Comparison of ENCODE assay signal across 9 mouse cellular contexts in genomic region chr2:70509021-70509632, GRCm38 (mm10). TPM values are rescaled to one million over a fixed set of nuclear protein-coding genes. Genes with fewer than 3 reads are reported as not detected.
DNase-seq lines count a peak whose midpoint lies in the region; ATAC-seq and TF ChIP-seq lines count a peak whose summit lies in the region.
"Had no signal": no experiment of that assay in that cellular context is flagged by ENCODE, and none has a peak within 500 bp of the region (broad histone marks: within the 10 kb centered on the region; RNA-seq: fewer than 3 reads in every experiment).

No protein-coding gene starts in this region.

- peak overlapping the region; percentile 81 for H3K4me2 ChIP-seq in forebrain, embryonic 12.5 days
- peak overlapping the region; percentile 96 for H3K4me2 ChIP-seq in heart, embryonic 15.5 days
- peak overlapping the region; percentile 67 for H3K4me2 ChIP-seq in liver, embryonic 13.5 days
- H3K4me2 ChIP-seq in neural tube, embryonic 12.5 days (replicated peaks) = peak overlapping the region; percentile 90
- H3K4me2 ChIP-seq in stomach, postnatal 0 days (replicated peaks; ENCODE audit: low read depth) = peak overlapping the region; percentile 88

- WGBS in forebrain, embryonic 12.5 days = under 1% methylated on average over 50 of the region's 56 CpGs
- WGBS in heart, embryonic 15.5 days = under 1% methylated on average over 56 of the region's 56 CpGs
- WGBS in liver, embryonic 13.5 days (ENCODE audit: insufficient replicate concordance) = under 1% methylated on average over 56 of the region's 56 CpGs
- WGBS in neural tube, embryonic 12.5 days = under 1% methylated on average over 56 of the region's 56 CpGs
- WGBS in stomach, postnatal 0 days = under 1% methylated on average over 55 of the region's 56 CpGs

- H3K36me3 ChIP-seq in forebrain, embryonic 12.5 days (replicated peaks) = no peaks in the 10 kb centered on the region
- H3K36me3 ChIP-seq in heart, embryonic 15.5 days = no peaks in the 10 kb centered on the region
- no peaks in the 10 kb centered on the region for H3K36me3 ChIP-seq in liver, embryonic 13.5 days
- no peaks in the 10 kb centered on the region for H3K36me3 ChIP-seq in neural tube, embryonic 12.5 days
- H3K36me3 ChIP-seq in stomach, postnatal 0 days (ENCODE audit: control insufficient read depth, insufficient read depth, low read length) = no peaks in the 10 kb centered on the region
- H3K36me3 ChIP-seq: G1E had no signal

- peak; percentile 96 for ATAC-seq in forebrain, embryonic 12.5 days (ENCODE audit: low FRiP score)
- ATAC-seq in heart, embryonic 15.5 days (replicated peaks; ENCODE audit: insufficient number of reproducible peaks, insufficient read depth, low FRiP score, low read depth) = peak; percentile 93
- peak; percentile 68 for ATAC-seq in liver, embryonic 13.5 days (ENCODE audit: low read depth)
- peak; percentile 97 for ATAC-seq in neural tube, embryonic 12.5 days (ENCODE audit: low FRiP score, low read depth)
- peak; percentile 95 for ATAC-seq in stomach, postnatal 0 days (ENCODE audit: low FRiP score, low TSS enrichment)

- peak overlapping the region; percentile 50 for H3K4me3 ChIP-seq in forebrain, embryonic 12.5 days (replicated peaks)
- peak overlapping the region; percentile 72 for H3K4me3 ChIP-seq in heart, embryonic 15.5 days
- H3K4me3 ChIP-seq in liver, embryonic 13.5 days (replicated peaks) = peak overlapping the region; percentile 50
- H3K4me3 ChIP-seq in neural tube, embryonic 12.5 days = peak overlapping the region; percentile 47
- peak overlapping the region; percentile 61 for H3K4me3 ChIP-seq in stomach, postnatal 0 days (ENCODE audit: low read depth, low read length)

- peak; percentile 53 for DNase-seq in 3T3-L1 (ENCODE audit: low read depth, low spot score)
- DNase-seq in brain, embryonic 18.5 days (ENCODE audit: low read depth, low spot score) = peak; percentile 42
- peak; percentile 94 for DNase-seq in kidney, postnatal 14 days
- peak; percentile 13 for DNase-seq in liver, embryonic 13.5 days
- peak; percentile 84 for DNase-seq in stomach, postnatal 0 days (ENCODE audit: low spot score)

- H3K27ac ChIP-seq in forebrain, embryonic 12.5 days = 0 out of 2 replicates have a peak overlapping the region, but pooled peaks have one; percentile 15
- peak overlapping the region; percentile 43; the same call in 1 of the 2 replicates for H3K27ac ChIP-seq in heart, embryonic 15.5 days
- H3K27ac ChIP-seq in liver, embryonic 13.5 days = no peak overlapping the region
- H3K27ac ChIP-seq in neural tube, embryonic 12.5 days = no peak overlapping the region
- peak overlapping the region; percentile 18; the same call in 1 of the 2 replicates for H3K27ac ChIP-seq in stomach, postnatal 0 days (replicated peaks)

- 0 out of 2 replicates have a peak, but pooled peaks cover 8% of the 10 kb centered on the region for H3K27me3 ChIP-seq in forebrain, embryonic 12.5 days
- H3K27me3 ChIP-seq in heart, embryonic 15.5 days = 0 out of 2 replicates have a peak, but pooled peaks cover 5% of the 10 kb centered on the region
- peaks cover 33% of the 10 kb centered on the region for H3K27me3 ChIP-seq in liver, embryonic 13.5 days
- no peaks in the 10 kb centered on the region for H3K27me3 ChIP-seq in neural tube, embryonic 12.5 days (replicated peaks)
- no peaks in the 10 kb centered on the region for H3K27me3 ChIP-seq in stomach, postnatal 0 days (ENCODE audit: control insufficient read depth, insufficient read depth, low read length)

- TF ChIP-seq EP300 in stomach, postnatal 0 days (optimal IDR thresholded peaks at IDR 0.05) = no peak

- peaks cover 21% of the 10 kb centered on the region for H3K4me1 ChIP-seq in forebrain, embryonic 12.5 days
- H3K4me1 ChIP-seq in heart, embryonic 15.5 days (replicated peaks) = peaks cover 8% of the 10 kb centered on the region; the same call in 1 of the 2 replicates
- H3K4me1 ChIP-seq in liver, embryonic 13.5 days (replicated peaks) = no peaks in the 10 kb centered on the region; the same call in 1 of the 2 replicates
- peaks cover 5% of the 10 kb centered on the region; the same call in 1 of the 2 replicates for H3K4me1 ChIP-seq in neural tube, embryonic 12.5 days
- H3K4me1 ChIP-seq in stomach, postnatal 0 days (replicated peaks; ENCODE audit: control insufficient read depth, insufficient read depth) = no peaks in the 10 kb centered on the region

- TF ChIP-seq CTCF in stomach, postnatal 0 days (IDR thresholded peaks at IDR 0.05; ENCODE audit: low read depth) = peak; percentile 70

- H3K9ac ChIP-seq in forebrain, embryonic 12.5 days = peak overlapping the region; percentile 53
- peak overlapping the region; percentile 61 for H3K9ac ChIP-seq in heart, embryonic 15.5 days
- no peak overlapping the region for H3K9ac ChIP-seq in liver, embryonic 13.5 days
- peak overlapping the region; percentile 57 for H3K9ac ChIP-seq in neural tube, embryonic 12.5 days
- H3K9ac ChIP-seq in stomach, postnatal 0 days (ENCODE audit: low read length) = peak overlapping the region; percentile 57

- no peaks in the 10 kb centered on the region for H3K9me3 ChIP-seq in forebrain, embryonic 12.5 days
- no peaks in the 10 kb centered on the region for H3K9me3 ChIP-seq in heart, embryonic 15.5 days (replicated peaks)
- no peaks in the 10 kb centered on the region for H3K9me3 ChIP-seq in liver, embryonic 13.5 days (replicated peaks)
- H3K9me3 ChIP-seq in neural tube, embryonic 12.5 days = no peaks in the 10 kb centered on the region
- no peaks in the 10 kb centered on the region for H3K9me3 ChIP-seq in stomach, postnatal 0 days (ENCODE audit: control insufficient read depth, low read length)
- H3K9me3 ChIP-seq: G1E had no signal

RNA-seq across cellular contexts. Expression of gene Erich2, which starts 0.5 kb away (rescaled TPM):
- 1.3 and 1.4 TPM in 2 replicates for polyA plus RNA-seq in forebrain, embryonic 12.5 days (2016; fragmentation: Nextera tagmentation; extraction: Ambion mirVana)
- 0.66 and 1.3 TPM in 2 replicates for polyA plus RNA-seq in heart, embryonic 15.5 days (2015; fragmentation: Nextera tagmentation; extraction: Ambion mirVana)
- not detected in 2 replicates for polyA plus RNA-seq in liver, embryonic 13.5 days (2015; fragmentation: Nextera tagmentation; extraction: Ambion mirVana)
- polyA plus RNA-seq in neural tube, embryonic 12.5 days (2016; fragmentation: Nextera tagmentation; extraction: Ambion mirVana) = 0.73 and 1.4 TPM in 2 replicates
- polyA plus RNA-seq in stomach, postnatal 0 days (2015; fragmentation: Nextera tagmentation; extraction: Ambion mirVana) = 1.1 and 1.7 TPM in 2 replicates
- polyA plus RNA-seq: G1E had no signal

RNA-seq across cellular contexts. Expression of gene Sp5, which starts 34.4 kb away (rescaled TPM):
- 9.1 and 13.6 TPM in 2 replicates for polyA plus RNA-seq in forebrain, embryonic 12.5 days (2016; fragmentation: Nextera tagmentation; extraction: Ambion mirVana)
- 0.55 and 1.1 TPM in 2 replicates for polyA plus RNA-seq in heart, embryonic 15.5 days (2015; fragmentation: Nextera tagmentation; extraction: Ambion mirVana)
- 0.48 TPM in 2 replicates for polyA plus RNA-seq in liver, embryonic 13.5 days (2015; fragmentation: Nextera tagmentation; extraction: Ambion mirVana)
- 3.9 and 5.2 TPM in 2 replicates for polyA plus RNA-seq in neural tube, embryonic 12.5 days (2016; fragmentation: Nextera tagmentation; extraction: Ambion mirVana)
- polyA plus RNA-seq in stomach, postnatal 0 days (2015; fragmentation: Nextera tagmentation; extraction: Ambion mirVana) = 1.8 and 2.0 TPM in 2 replicates
- polyA plus RNA-seq: G1E had no signal

RNA-seq across cellular contexts. Expression of gene Gad1, which starts 43.7 kb away (rescaled TPM):
- polyA plus RNA-seq in forebrain, embryonic 12.5 days (2016; fragmentation: Nextera tagmentation; extraction: Ambion mirVana) = 24.2 and 28.6 TPM in 2 replicates
- 0.20 and 0.32 TPM in 2 replicates for polyA plus RNA-seq in heart, embryonic 15.5 days (2015; fragmentation: Nextera tagmentation; extraction: Ambion mirVana)
- 0.06 and 0.15 TPM in 2 replicates for polyA plus RNA-seq in liver, embryonic 13.5 days (2015; fragmentation: Nextera tagmentation; extraction: Ambion mirVana)
- 17.2 and 21.6 TPM in 2 replicates for polyA plus RNA-seq in neural tube, embryonic 12.5 days (2016; fragmentation: Nextera tagmentation; extraction: Ambion mirVana)
- polyA plus RNA-seq in stomach, postnatal 0 days (2015; fragmentation: Nextera tagmentation; extraction: Ambion mirVana) = 0.02 and 0.06 TPM in 2 replicates
- polyA plus RNA-seq: G1E had no signal

Comparison
In these comparisons a context has a peak if more than half of its experiments do, and no peak if none do; other contexts are left out.
1. DNase-seq: peak in every context shown above with its lines; median percentile 94 in kidney, postnatal 14 days; 84 in stomach, postnatal 0 days; 53 in 3T3-L1; 42 in brain, embryonic 18.5 days; 13 in liver, embryonic 13.5 days.
2. H3K27ac ChIP-seq: peak in forebrain, embryonic 12.5 days (single experiment), heart, embryonic 15.5 days (single experiment) and stomach, postnatal 0 days (single experiment); none in liver, embryonic 13.5 days (single experiment) and neural tube, embryonic 12.5 days (single experiment).
3. RNA of gene Gad1, which starts 43.7 kb away (polyA plus RNA-seq): 24.2 to 28.6 TPM in forebrain, embryonic 12.5 days and 17.2 to 21.6 TPM in neural tube, embryonic 12.5 days; 0.20 to 0.32 TPM in heart, embryonic 15.5 days, 0.06 to 0.15 TPM in liver, embryonic 13.5 days and 0.02 to 0.06 TPM in stomach, postnatal 0 days; every median in the first group is over 10 times any median in the second.
4. Peak in every context shown above with its lines, with median percentiles within 50 percentile points of each other: ATAC-seq, H3K4me2 ChIP-seq and H3K4me3 ChIP-seq.